ENCODE assay signal across 18 mouse cellular contexts in genomic region chr14:22727548-22727947, GRCm38 (mm10).
"Had no signal": no experiment of that assay in that cellular context is flagged by ENCODE, and none has a peak within 500 bp of the region (broad histone marks: within the 10 kb centered on the region; RNA-seq: fewer than 3 reads in every experiment).

No protein-coding gene starts in this region.

- H3K36me3 ChIP-seq: midbrain, embryonic 13.5 days; midbrain, embryonic 15.5 days; neural tube, embryonic 13.5 days; neural tube, embryonic 15.5 days had no signal

- H3K4me1 ChIP-seq: midbrain, embryonic 13.5 days; midbrain, embryonic 15.5 days; neural tube, embryonic 13.5 days; neural tube, embryonic 15.5 days had no signal

- DNase-seq: lung, adult 18-20 months; lung, embryonic 14.5 days; lung, postnatal 10 days; lung, postnatal 4 days; retina, postnatal 1 day; right cerebral cortex, adult 18-20 months; right cerebral cortex, postnatal 25 days; right cerebral cortex, postnatal 4 days; spleen, adult 18-20 months; thymus, adult 2 months; thymus, postnatal 25 days; thymus, postnatal 4 days had no signal

- ATAC-seq: midbrain, embryonic 13.5 days; midbrain, embryonic 15.5 days had no signal

- H3K4me3 ChIP-seq: megakaryocyte, embryonic 14.5 days; midbrain, embryonic 13.5 days; midbrain, embryonic 15.5 days; neural tube, embryonic 13.5 days; neural tube, embryonic 15.5 days had no signal

- H3K27ac ChIP-seq: liver, embryonic 14.5 days; midbrain, embryonic 13.5 days; midbrain, embryonic 15.5 days; neural tube, embryonic 13.5 days; neural tube, embryonic 15.5 days had no signal

- H3K27me3 ChIP-seq: megakaryocyte, embryonic 14.5 days; midbrain, embryonic 15.5 days; neural tube, embryonic 13.5 days; neural tube, embryonic 15.5 days had no signal
